Mouse (Mus musculus): ENCODE results near the gene Arid1b. TPM values are rescaled to one million over a fixed set of nuclear protein-coding genes. Genes with fewer than 3 reads are reported as not detected.

Arid1b gene
- polyA plus RNA-seq, 1 experiment from 2014 or later, result 14.1 TPM

DNA sequence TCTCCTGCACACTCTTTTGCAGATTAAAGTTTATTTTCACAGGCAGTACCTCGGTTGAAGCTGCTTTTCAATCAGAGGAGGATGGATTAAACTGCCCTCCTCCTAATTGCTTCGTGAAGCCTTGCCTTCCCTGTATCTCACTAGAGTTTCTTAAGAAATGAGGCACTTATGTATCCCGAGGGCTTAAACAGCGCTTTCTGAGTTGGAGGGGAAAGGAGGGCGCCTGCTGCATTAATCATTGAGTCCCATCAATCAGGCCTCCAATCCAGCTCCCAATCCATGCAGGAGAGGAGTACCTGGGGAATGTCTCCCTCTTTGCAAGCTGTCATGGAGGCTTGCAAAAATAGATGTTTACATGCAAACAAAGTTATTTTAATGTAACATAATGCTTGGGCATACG lies 21.9 kb upstream of the Arid1b start:
- no peak for ATAC-seq (ENCODE audit: low read depth)
- H3K27ac ChIP-seq (replicated peaks), result no peak overlapping the region
- H3K4me3 ChIP-seq, result no peak overlapping the region
- H3K4me1 ChIP-seq (replicated peaks), result no peaks in the 10 kb centered on the region; the same call in 1 of the 2 replicates
- no peak overlapping the region for H3K4me2 ChIP-seq
- 57% methylated on average over 6 of the region's 6 CpGs for WGBS
- H3K36me3 ChIP-seq, result no peaks in the 10 kb centered on the region
- no peaks in the 10 kb centered on the region for H3K9me3 ChIP-seq
- no peak overlapping the region for H3K9ac ChIP-seq
- H3K27me3 ChIP-seq, result no peaks in the 10 kb centered on the region

DNA sequence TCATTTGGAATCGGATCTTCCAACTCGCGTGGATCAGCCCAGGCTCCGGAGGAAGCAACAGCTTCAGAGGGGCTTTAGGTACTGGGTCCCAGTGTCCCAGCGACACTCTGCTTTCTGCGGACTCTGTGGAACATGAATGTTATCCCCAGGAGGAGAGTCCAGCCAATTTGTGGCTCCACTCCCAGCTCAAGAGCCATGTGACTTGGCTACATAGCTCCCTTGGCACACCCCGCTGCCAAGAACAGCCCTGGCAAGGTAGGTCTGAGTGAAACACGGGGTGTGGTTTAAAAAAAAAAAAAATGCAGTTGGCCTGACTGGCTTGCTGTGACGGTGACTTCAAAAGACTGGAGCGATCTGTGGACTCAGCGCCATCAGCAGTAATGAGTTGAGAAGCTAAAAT lies 19.4 kb upstream of the Arid1b start:
- no peaks in the 10 kb centered on the region for H3K36me3 ChIP-seq
- no peak for ATAC-seq (ENCODE audit: low read depth)
- no peak overlapping the region for H3K4me3 ChIP-seq
- H3K4me2 ChIP-seq, result no peak overlapping the region
- WGBS, result 77% methylated on average over 11 of the region's 11 CpGs
- H3K9me3 ChIP-seq, result no peaks in the 10 kb centered on the region
- H3K27ac ChIP-seq (replicated peaks), result peak overlapping the region; percentile 28; the same call in 1 of the 2 replicates
- H3K9ac ChIP-seq, result no peak overlapping the region
- H3K27me3 ChIP-seq, result no peaks in the 10 kb centered on the region
- no peaks in the 10 kb centered on the region; the same call in 1 of the 2 replicates for H3K4me1 ChIP-seq (replicated peaks)

DNA sequence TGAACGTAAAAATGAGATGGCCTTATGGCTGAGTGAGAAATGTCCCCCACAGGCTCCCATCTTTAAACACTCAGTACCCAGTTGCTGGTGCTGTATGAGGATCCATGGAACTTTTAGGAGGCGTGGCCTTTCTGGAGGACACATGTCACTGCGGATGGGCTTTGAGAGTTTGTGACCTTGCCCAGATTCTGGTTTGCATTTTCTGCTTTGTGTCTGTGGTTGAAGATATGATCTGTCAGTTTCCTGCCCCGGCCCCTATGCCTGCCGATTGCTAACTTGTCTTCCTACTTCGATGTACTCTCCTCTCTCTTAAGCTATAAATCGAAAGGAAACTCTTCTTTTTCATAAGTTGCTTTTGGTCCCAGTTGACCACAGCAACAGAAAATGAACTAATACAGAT lies 14.0 kb upstream of the Arid1b start:
- Histone ChIP-seq H3K9ac (no peak overlapping the region), H3K4me1 (replicated peaks) (no peaks in the 10 kb centered on the region), H3K27ac (replicated peaks) (no peak overlapping the region), H3K36me3 (no peaks in the 10 kb centered on the region), H3K4me3 (no peak overlapping the region), H3K9me3 (no peaks in the 10 kb centered on the region), H3K27me3 (no peaks in the 10 kb centered on the region), H3K4me2 (no peak overlapping the region)
- 87% methylated on average over 7 of the region's 7 CpGs for WGBS
- no peak for ATAC-seq (ENCODE audit: low read depth)

DNA sequence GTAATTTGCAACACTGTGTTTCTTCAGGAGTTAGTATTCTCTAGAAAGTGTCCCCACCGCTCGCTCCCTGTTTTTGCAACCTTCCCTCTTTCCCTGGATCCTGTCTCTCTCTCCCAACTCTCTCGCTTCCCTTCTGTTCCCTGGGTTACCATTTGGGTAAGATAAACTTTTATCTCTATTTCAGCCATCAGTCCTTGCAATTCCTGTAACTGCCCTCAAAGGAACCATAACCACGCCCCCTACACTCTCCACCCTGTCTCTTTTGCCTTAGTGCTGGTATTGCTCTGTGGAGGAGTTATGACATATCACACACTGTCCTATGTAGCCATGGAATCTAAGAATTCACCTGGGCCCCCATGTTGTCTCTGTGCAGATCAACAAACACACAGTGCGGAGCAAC lies 11.3 kb upstream of the Arid1b start:
- 84% methylated on average over 5 of the region's 5 CpGs for WGBS
- H3K36me3 ChIP-seq, result no peaks in the 10 kb centered on the region
- no peak overlapping the region for H3K4me2 ChIP-seq
- no peak overlapping the region for H3K9ac ChIP-seq
- H3K27me3 ChIP-seq, result no peaks in the 10 kb centered on the region
- H3K27ac ChIP-seq (replicated peaks), result no peak overlapping the region
- H3K4me1 ChIP-seq (replicated peaks), result no peaks in the 10 kb centered on the region
- H3K9me3 ChIP-seq, result no peaks in the 10 kb centered on the region
- no peak for ATAC-seq (ENCODE audit: low read depth)
- no peak overlapping the region for H3K4me3 ChIP-seq

DNA sequence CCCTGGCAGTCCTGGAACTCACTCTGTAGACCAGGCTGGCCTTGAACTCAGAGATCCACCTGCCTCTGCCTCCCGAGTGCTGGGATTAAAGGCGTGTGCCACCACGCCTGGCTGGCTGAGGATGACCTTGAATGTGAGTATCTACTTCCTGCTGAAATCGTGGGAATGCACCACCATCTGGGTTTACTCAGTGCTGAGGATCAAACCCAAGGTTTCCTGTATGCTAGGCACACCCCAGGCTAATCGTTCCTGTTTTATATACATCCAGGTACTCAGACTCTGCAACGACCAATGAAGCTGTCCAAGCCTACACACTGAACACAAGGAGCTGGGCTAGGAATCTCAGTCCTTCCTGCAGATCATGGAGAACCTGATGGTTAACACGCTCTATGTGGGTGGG lies 9.4 kb upstream of the Arid1b start:
- H3K4me3 ChIP-seq, result no peak overlapping the region
- H3K36me3 ChIP-seq, result no peaks in the 10 kb centered on the region
- H3K9ac ChIP-seq, result no peak overlapping the region
- no peak overlapping the region for H3K27ac ChIP-seq (replicated peaks)
- 87% methylated on average over 7 of the region's 7 CpGs for WGBS
- no peaks in the 10 kb centered on the region for H3K9me3 ChIP-seq
- H3K27me3 ChIP-seq, result peaks cover 3% of the 10 kb centered on the region; the same call in 1 of the 2 replicates
- no peak overlapping the region for H3K4me2 ChIP-seq
- no peaks in the 10 kb centered on the region for H3K4me1 ChIP-seq (replicated peaks)
- ATAC-seq (ENCODE audit: low read depth), result no peak

DNA sequence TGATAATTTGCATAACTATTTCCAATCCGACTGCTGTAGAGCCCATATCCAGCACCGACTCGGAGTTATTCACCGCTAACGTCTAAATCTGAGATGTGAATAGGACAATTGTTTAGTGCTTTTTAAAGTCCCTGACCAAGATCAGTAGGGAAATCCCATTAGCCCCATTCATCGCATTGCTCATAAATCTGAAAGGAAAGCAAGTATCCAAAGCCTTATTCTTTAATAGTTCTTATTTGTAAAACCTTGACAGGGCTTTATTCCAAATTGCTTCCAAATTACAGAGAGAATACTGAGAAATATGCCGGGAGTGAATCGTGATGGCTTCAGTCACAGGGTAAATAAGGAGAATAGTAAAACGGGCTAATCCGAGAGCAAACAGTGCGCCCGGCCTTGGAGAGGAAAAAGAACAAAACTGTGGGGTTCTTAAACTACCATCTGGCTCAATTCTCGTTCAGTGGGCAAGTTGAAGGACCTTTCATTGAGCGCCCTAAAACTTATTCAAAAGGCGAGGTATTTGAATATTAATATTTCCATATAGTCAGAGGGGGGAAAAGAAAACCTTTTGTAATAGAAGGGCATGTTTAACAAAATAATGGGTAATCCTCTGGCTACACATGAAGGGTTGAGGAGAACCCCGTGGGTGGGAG lies 3.1 kb upstream of the Arid1b start:
- ATAC-seq (ENCODE audit: low read depth), result no peak
- H3K9me3 ChIP-seq, result no peaks in the 10 kb centered on the region
- H3K36me3 ChIP-seq, result no peaks in the 10 kb centered on the region
- no peak overlapping the region for H3K9ac ChIP-seq
- peaks cover 3% of the 10 kb centered on the region; the same call in 1 of the 2 replicates for H3K27me3 ChIP-seq
- WGBS, result 20% methylated on average over 16 of the region's 16 CpGs
- H3K4me3 ChIP-seq, result no peak overlapping the region
- peaks cover 30% of the 10 kb centered on the region for H3K4me1 ChIP-seq (replicated peaks)
- no peak overlapping the region for H3K27ac ChIP-seq (replicated peaks)
- H3K4me2 ChIP-seq, result no peak overlapping the region

DNA sequence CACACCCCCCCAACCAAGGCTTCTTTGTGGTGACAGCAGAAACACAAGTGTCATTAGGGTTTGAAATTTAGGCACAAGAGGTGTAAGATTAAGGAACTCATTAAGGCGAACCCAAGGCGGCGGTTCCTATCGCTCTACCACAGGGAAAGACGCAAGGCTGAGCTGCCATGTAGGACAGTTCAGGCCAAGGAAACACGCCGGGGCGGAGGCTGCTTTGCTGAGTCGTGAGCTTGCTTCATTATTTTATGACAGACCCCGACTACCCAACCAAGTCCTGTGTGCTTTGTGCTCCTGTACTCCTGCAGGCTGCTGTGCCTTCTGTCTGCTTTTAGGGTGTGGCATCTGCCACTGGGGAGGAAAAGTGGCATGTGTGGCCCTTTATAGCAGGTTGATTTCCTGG lies 2.5 kb upstream of the Arid1b start:
- no peak overlapping the region for H3K27ac ChIP-seq (replicated peaks)
- ATAC-seq (ENCODE audit: low read depth), result no peak
- 45% methylated on average over 10 of the region's 10 CpGs for WGBS

DNA sequence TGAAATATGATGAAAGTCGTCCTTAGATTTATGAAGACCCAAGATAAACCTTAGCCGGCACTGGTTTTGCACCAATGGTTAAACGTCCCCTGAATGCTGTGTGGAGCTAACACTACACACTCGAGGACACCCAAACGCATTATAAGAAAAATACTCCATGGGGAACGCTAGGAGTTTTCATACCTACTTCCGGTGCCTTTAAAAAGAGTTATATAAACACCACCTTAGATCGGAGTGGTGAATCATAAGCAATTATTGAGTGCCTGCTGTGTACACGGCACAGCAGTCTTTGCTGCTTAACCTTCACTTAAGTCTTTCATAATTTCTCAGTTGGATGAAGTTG lies 664 bp upstream of the Arid1b start:
- Histone ChIP-seq H3K27ac (replicated peaks) (peak overlapping the region; percentile 100), H3K4me3 (peak overlapping the region; percentile 98), H3K9me3 (no peaks in the 10 kb centered on the region), H3K4me1 (replicated peaks) (peaks cover 37% of the 10 kb centered on the region), H3K9ac (peak overlapping the region; percentile 100), H3K27me3 (peaks cover under 1% of the 10 kb centered on the region; the same call in 1 of the 2 replicates), H3K4me2 (peak overlapping the region; percentile 69), H3K36me3 (no peaks in the 10 kb centered on the region)
- 9% methylated on average over 9 of the region's 9 CpGs for WGBS
- no peak for ATAC-seq (ENCODE audit: low read depth)

More for the DNA sequence above, 2.5 kb upstream of the Arid1b start:
- Histone ChIP-seq H3K27me3 (peaks cover 3% of the 10 kb centered on the region; the same call in 1 of the 2 replicates), H3K4me3 (no peak overlapping the region), H3K36me3 (no peaks in the 10 kb centered on the region), H3K9ac (no peak overlapping the region), H3K4me2 (no peak overlapping the region), H3K4me1 (replicated peaks) (peaks cover 30% of the 10 kb centered on the region), H3K9me3 (no peaks in the 10 kb centered on the region)

DNA sequence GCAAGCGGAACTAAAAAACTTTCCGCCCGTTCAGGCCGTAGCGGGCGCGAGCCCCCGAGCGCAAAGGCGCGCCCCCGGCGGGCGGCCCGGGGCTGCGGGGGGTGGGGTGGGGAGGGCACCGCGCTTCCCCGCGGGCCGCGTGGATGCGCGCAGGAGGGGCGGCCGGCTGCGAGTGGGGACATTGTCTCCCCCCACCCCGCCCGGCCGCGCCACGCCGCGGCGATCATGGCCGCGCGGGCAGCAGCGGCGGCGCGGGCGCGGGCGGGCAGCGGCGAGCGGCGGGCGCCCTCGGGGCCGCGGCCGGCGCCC lies 326 bp downstream of the Arid1b start:
- Histone ChIP-seq H3K27ac (replicated peaks) (peak overlapping the region; percentile 100), H3K27me3 (no peaks in the 10 kb centered on the region), H3K9me3 (no peaks in the 10 kb centered on the region), H3K36me3 (no peaks in the 10 kb centered on the region), H3K4me1 (replicated peaks) (peaks cover 42% of the 10 kb centered on the region), H3K4me3 (peak overlapping the region; percentile 98), H3K9ac (peak overlapping the region; percentile 100), H3K4me2 (peak overlapping the region; percentile 69)
- peak; percentile 42; the same call in 1 of the 2 replicates for ATAC-seq (ENCODE audit: low read depth)
- WGBS, result 1% methylated on average over 40 of the region's 55 CpGs

DNA sequence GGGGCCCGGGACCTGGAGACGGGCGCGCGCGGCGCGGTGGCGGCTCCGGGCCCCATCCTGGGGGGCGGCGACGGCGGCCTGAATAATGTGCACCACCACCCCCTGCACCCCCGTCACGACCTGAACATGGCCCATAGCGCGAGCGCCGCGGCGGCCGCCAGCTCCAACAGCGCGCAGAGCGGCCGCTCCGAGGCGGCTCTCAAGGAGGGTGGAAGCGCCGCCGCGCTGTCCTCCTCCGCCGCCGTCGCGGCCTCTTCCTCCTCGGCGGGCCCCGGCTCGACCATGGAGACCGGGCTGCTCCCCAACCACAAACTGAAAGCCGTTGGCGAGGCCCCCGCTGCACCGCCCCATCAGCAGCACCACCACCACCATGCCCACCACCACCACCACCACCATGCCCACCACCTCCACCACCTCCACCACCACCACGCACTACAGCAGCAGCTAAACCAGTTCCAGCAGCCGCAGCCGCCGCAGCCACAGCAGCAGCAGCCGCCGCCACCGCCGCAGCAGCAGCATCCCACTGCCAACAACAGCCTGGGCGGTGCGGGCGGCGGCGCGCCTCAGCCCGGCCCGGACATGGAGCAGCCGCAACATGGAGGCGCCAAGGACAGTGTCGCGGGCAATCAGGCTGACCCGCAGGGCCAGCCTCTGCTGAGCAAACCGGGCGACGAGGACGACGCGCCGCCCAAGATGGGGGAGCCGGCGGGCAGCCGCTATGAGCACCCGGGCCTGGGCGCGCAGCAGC lies 855 bp downstream of the Arid1b start:
- ATAC-seq (ENCODE audit: low read depth), result peak; percentile 52
- H3K27me3 ChIP-seq, result no peaks in the 10 kb centered on the region
- H3K27ac ChIP-seq (replicated peaks), result peak overlapping the region; percentile 100
- 0% methylated on average over 70 of the region's 81 CpGs for WGBS
- peaks cover 46% of the 10 kb centered on the region for H3K4me1 ChIP-seq (replicated peaks)
- H3K36me3 ChIP-seq, result no peaks in the 10 kb centered on the region
- peak overlapping the region; percentile 69 for H3K4me2 ChIP-seq
- no peaks in the 10 kb centered on the region for H3K9me3 ChIP-seq
- peak overlapping the region; percentile 98 for H3K4me3 ChIP-seq
- H3K9ac ChIP-seq, result peak overlapping the region; percentile 100

DNA sequence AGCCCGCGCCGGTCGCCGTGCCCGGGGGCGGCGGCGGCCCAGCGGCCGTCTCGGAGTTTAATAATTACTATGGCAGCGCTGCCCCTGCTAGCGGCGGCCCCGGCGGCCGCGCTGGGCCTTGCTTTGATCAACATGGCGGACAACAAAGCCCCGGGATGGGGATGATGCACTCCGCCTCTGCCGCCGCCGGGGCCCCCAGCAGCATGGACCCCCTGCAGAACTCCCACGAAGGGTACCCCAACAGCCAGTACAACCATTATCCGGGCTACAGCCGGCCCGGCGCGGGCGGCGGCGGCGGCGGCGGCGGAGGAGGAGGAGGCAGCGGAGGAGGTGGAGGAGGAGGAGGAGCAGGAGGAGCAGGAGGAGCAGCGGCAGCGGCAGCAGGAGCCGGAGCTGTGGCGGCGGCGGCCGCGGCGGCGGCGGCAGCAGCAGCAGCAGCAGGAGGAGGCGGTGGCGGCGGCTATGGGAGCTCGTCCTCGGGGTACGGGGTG lies 1.5 kb downstream of the Arid1b start:
- no peaks in the 10 kb centered on the region for H3K36me3 ChIP-seq
- H3K27ac ChIP-seq (replicated peaks), result peak overlapping the region; percentile 100
- no peaks in the 10 kb centered on the region for H3K27me3 ChIP-seq
- H3K9me3 ChIP-seq, result no peaks in the 10 kb centered on the region
- peaks cover 48% of the 10 kb centered on the region for H3K4me1 ChIP-seq (replicated peaks)
- H3K4me3 ChIP-seq, result peak overlapping the region; percentile 98
- peak; percentile 42 for ATAC-seq (ENCODE audit: low read depth)
- H3K9ac ChIP-seq, result peak overlapping the region; percentile 100
- 0% methylated on average over 38 of the region's 56 CpGs for WGBS
- peak overlapping the region; percentile 69 for H3K4me2 ChIP-seq

DNA sequence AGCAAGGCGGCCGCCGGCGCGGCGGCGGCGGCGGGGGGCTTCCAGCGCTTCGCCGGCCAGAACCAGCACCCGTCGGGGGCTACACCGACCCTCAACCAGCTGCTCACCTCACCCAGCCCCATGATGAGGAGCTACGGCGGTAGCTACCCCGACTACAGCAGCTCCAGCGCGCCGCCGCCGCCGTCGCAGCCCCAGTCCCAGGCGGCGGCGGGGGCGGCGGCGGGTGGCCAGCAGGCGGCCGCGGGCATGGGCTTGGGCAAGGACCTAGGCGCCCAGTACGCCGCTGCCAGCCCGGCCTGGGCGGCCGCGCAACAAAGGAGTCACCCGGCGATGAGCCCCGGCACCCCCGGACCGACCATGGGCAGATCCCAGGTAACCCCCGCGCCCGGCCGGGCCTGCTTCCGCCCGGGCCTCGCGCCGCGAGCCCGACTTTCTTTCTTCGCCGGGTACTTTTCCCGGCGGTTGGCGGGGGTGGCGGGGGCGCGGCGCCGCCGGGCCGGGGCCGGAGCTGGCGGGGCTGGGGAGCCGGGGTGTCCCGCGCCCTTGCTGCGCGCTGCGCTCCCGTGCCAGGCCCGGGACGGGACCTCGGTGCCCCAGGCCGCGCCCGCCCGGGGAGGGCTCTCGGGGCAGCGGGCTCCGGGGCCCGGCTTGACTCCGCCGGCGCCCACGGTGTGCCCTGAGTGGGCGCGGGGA lies 2.1 kb downstream of the Arid1b start:
- peak; percentile 44 for ATAC-seq (ENCODE audit: low read depth)
- no peaks in the 10 kb centered on the region for H3K9me3 ChIP-seq
- H3K9ac ChIP-seq, result peak overlapping the region; percentile 100
- under 1% methylated on average over 67 of the region's 95 CpGs for WGBS
- H3K4me3 ChIP-seq, result peak overlapping the region; percentile 98
- no peaks in the 10 kb centered on the region for H3K27me3 ChIP-seq
- peak overlapping the region; percentile 69 for H3K4me2 ChIP-seq
- H3K27ac ChIP-seq (replicated peaks), result peak overlapping the region; percentile 100
- H3K4me1 ChIP-seq (replicated peaks), result peaks cover 48% of the 10 kb centered on the region
- no peaks in the 10 kb centered on the region for H3K36me3 ChIP-seq

All from neural tube, embryonic 13.5 days (tissue).